Mouse (Mus musculus) midbrain, embryonic 11.5 days (tissue): ENCODE data around the gene Slc12a5. TPM values are rescaled to one million over a fixed set of nuclear protein-coding genes. Genes with fewer than 3 reads are reported as not detected.
A peak's percentile ranks its signal among the peaks of the same experiment; 100 is the strongest.

Experiments
- ATAC-seq: fragments of 200-750 bp; cut with Nextera tagmentation; 2 replicates; pipeline ENCODE4 v1.8.0; 2017; ENCODE audit warnings: moderate TSS enrichment, moderate library complexity; ENCODE audit not compliant: low FRiP score
- DNase-seq: peaks from one replicate; pipeline ENCODE4 v3.0.0; 2015; ENCODE audit warnings: low spot score; ENCODE audit errors: missing footprints
- H3K27ac ChIP-seq: fragments of 300-500 bp; sonication (generic); 2 replicates; pipeline ENCODE4 v1.5.1; 2014; ENCODE audit warnings: low read depth, low read length
- H3K27me3 ChIP-seq: fragments of 300-500 bp; sonication (generic); 2 replicates; pipeline ENCODE4 v1.6.1; 2014; ENCODE audit warnings: mild to moderate bottlenecking, low read length, moderate library complexity, mixed read lengths; ENCODE audit not compliant: control insufficient read depth, insufficient read depth
- H3K36me3 ChIP-seq: fragments of 300-500 bp; sonication (generic); 2 replicates; pipeline ENCODE4 v1.6.1; 2014; ENCODE audit warnings: mild to moderate bottlenecking, low read length, moderate library complexity, mixed read lengths; ENCODE audit not compliant: control insufficient read depth, insufficient read depth
- H3K4me1 ChIP-seq: fragments of 300-500 bp; sonication (generic); 2 replicates; pipeline ENCODE4 v1.6.1; 2014; ENCODE audit warnings: low read length; ENCODE audit not compliant: control insufficient read depth, insufficient read depth
- H3K4me2 ChIP-seq: fragments of 300-500 bp; sonication (generic); 2 replicates; pipeline ENCODE4 v1.6.1; 2014; ENCODE audit warnings: mild to moderate bottlenecking, moderate library complexity
- H3K4me3 ChIP-seq: fragments of 300-500 bp; sonication (generic); 2 replicates; pipeline ENCODE4 v1.5.1; 2014; ENCODE audit warnings: low read depth, low read length
- H3K9ac ChIP-seq: fragments of 300-500 bp; sonication (generic); 2 replicates; pipeline ENCODE4 v1.6.1; 2014; ENCODE audit warnings: low read length
- H3K9me3 ChIP-seq: fragments of 300-500 bp; sonication (generic); 2 replicates; pipeline ENCODE4 v1.6.1; 2016; ENCODE audit warnings: low read length; ENCODE audit not compliant: control insufficient read depth
- WGBS: fragments of 180-500 bp; shearing (Covaris S2); extraction: QIAGEN DNeasy Blood & Tissue Kit; methylation state at CpG from one replicate; pipeline ENCODE4 v1.1.7; 2014; 5-methylcytosine and 5-hydroxymethylcytosine counted together
- polyA plus RNA-seq: library from polyadenylated mRNA; unstranded; fragments of >200 nt; fragmentation: Nextera tagmentation; extraction: Ambion mirVana; gene quantifications from 2 replicates; pipeline ENCODE4 v1.2.1, GENCODE M21; 2014

Slc12a5 gene
- polyA plus RNA-seq, 1 experiment from 2014 or later, result 3.0 TPM

GRCm38 (mm10) chr2:164955725-164956124 lies 4.9 kb upstream of the Slc12a5 start:
- Histone ChIP-seq H3K4me3 (no peak overlapping the region), H3K9ac (no peak overlapping the region), H3K36me3 (no peaks in the 10 kb centered on the region), H3K9me3 (no peaks in the 10 kb centered on the region; the same call in 1 of the 2 replicates), H3K4me1 (peaks cover 2% of the 10 kb centered on the region; the same call in 1 of the 2 replicates), H3K27ac (no peak overlapping the region), H3K27me3 (peaks cover 19% of the 10 kb centered on the region), H3K4me2 (no peak overlapping the region)
- no peak for DNase-seq
- 71% methylated on average over 4 of the region's 4 CpGs for WGBS
- no peak for ATAC-seq

GRCm38 (mm10) chr2:164956195-164956594 lies 4.4 kb upstream of the Slc12a5 start:
- H3K27ac ChIP-seq, result no peak overlapping the region
- no peaks in the 10 kb centered on the region; the same call in 1 of the 2 replicates for H3K9me3 ChIP-seq
- H3K9ac ChIP-seq, result no peak overlapping the region
- peaks cover 14% of the 10 kb centered on the region for H3K27me3 ChIP-seq
- DNase-seq, result no peak
- ATAC-seq, result no peak
- 75% methylated on average over 5 of the region's 5 CpGs for WGBS
- H3K4me1 ChIP-seq, result peaks cover 6% of the 10 kb centered on the region
- H3K36me3 ChIP-seq, result no peaks in the 10 kb centered on the region
- H3K4me2 ChIP-seq, result no peak overlapping the region
- no peak overlapping the region for H3K4me3 ChIP-seq

DNA sequence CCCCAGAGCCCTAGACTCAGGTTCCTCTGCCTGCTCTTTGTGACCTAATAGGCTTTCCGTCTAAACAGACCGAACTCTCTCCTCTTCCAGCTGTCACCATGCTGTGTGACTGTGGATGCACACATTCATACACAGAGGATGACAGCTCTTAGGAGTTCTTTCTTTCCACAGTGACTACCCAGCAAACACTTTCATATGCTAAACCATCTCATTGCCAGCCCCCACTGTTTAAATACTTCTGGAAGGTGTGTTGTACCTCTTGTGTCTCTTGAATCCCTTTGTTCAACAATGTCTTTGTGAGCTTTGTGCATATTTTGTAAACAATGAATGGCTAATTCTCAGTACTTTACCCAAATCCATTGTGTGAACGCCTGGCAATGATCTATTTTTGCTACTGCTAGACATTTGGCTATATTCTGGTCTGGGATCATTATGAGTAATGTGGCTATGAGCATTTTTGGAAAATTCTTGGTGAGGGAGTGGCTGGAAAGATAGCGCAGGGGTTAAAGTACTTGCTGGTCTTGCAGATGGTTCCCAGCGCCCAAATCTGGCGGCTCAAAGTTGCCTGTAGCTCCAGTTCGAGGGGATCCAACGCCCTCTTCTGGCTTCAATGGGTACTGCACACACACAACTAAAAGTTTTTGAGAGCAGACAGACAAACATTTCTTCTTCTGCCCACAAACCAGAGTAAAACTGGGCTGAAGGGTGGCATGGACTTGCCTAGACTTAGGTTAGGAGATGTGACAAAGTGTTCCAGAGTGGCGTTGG lies 2.9 kb upstream of the Slc12a5 start:
- no peak overlapping the region for H3K9ac ChIP-seq
- H3K4me2 ChIP-seq, result no peak overlapping the region
- H3K4me3 ChIP-seq, result no peak overlapping the region
- WGBS, result 66% methylated on average over 9 of the region's 9 CpGs
- no peak for DNase-seq
- H3K36me3 ChIP-seq, result no peaks in the 10 kb centered on the region
- no peak overlapping the region for H3K27ac ChIP-seq
- H3K4me1 ChIP-seq, result peaks cover 10% of the 10 kb centered on the region
- H3K9me3 ChIP-seq, result no peaks in the 10 kb centered on the region; the same call in 1 of the 2 replicates
- H3K27me3 ChIP-seq, result peaks cover 4% of the 10 kb centered on the region; the same call in 1 of the 2 replicates
- ATAC-seq, result no peak

DNA sequence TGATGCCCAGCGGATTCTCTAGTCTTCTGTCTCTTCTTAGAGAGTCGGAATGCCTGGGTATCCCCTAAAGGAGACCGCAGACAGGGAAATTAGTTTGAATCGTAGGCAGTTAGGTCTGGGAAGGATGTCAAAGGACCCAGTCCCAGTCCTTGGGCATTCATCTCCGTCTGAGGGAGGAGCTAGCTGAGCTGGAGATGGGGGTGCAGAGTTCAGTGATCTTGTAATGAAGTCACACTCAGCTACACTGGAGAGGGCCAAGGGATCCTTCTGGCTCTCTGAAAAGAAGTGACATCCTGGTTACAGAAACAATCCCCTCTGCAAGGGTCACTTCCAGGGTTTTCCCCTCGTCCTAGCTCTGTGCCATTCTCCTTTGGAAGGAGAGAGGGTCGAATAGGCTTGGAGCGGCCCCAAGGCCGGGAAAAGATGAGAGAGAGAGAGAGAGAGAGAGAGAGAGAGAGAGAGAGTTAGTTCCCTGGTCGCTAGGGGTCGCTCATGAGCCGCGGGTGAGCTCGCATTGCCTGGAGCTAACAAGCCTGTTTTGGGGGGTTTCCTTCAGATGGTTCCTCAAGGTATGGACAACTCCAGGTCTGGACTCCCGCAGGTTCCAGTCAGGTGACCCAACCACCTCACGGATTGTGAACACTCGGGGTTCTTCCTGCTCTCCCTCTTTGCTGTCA lies 1.0 kb downstream of the Slc12a5 start:
- peak; percentile 95 for DNase-seq
- Histone ChIP-seq H3K27ac (no peak overlapping the region), H3K4me2 (peak overlapping the region; percentile 50), H3K36me3 (no peaks in the 10 kb centered on the region), H3K27me3 (peaks cover 10% of the 10 kb centered on the region), H3K9ac (peak overlapping the region; percentile 58; the same call in 1 of the 2 replicates), H3K9me3 (no peaks in the 10 kb centered on the region), H3K4me3 (peak overlapping the region; percentile 66), H3K4me1 (peaks cover 19% of the 10 kb centered on the region)
- peak; percentile 5; the same call in 1 of the 2 replicates for ATAC-seq
- WGBS, result 10% methylated on average over 17 of the region's 17 CpGs

GRCm38 (mm10) chr2:164962183-164962580 lies 1.6 kb downstream of the Slc12a5 start:
- Histone ChIP-seq H3K4me3 (no peak overlapping the region), H3K9ac (no peak overlapping the region), H3K27ac (no peak overlapping the region), H3K36me3 (no peaks in the 10 kb centered on the region), H3K27me3 (peaks cover 16% of the 10 kb centered on the region), H3K4me1 (peaks cover 20% of the 10 kb centered on the region), H3K9me3 (no peaks in the 10 kb centered on the region), H3K4me2 (no peak overlapping the region)
- ATAC-seq (no peak), DNase-seq (no peak)
- 54% methylated on average over 7 of the region's 7 CpGs for WGBS

DNA sequence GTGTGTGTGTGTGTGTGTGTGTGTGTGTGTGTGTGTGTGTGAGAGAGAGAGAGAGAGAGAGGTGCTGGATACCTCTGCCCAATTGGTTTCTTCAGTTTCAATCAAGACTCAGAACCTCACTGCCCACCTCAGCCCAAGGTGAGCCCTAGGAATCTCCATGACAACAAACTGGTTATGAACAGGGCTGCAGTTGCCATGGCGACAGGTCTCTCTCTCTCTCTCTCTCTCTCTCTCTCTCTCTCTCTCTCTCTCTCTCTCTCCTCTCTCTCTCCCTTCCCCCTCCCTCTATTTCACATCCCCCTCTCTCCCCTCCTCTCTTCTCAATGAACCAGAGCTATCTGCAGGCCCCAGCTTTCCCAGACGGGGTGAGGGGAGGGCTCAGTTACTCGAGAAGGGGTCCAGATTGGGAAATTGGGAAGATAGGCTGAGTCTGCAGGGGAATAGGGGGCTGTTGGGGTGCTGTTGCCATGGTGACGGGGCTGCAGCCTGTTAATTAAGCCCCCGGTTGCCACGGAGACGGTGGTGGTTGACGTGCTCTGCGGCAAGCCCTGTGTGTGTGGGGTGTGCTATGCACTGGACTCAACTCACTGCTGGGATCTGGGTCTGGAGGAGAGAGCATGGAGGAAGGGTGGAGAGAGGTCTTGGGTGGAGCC lies 3.8 kb downstream of the Slc12a5 start:
- H3K4me1 ChIP-seq, result peaks cover 30% of the 10 kb centered on the region
- no peak overlapping the region for H3K4me3 ChIP-seq
- H3K36me3 ChIP-seq, result no peaks in the 10 kb centered on the region
- peak; percentile 93 for DNase-seq
- 18% methylated on average over 9 of the region's 9 CpGs for WGBS
- no peaks in the 10 kb centered on the region for H3K9me3 ChIP-seq
- H3K27me3 ChIP-seq, result peaks cover 37% of the 10 kb centered on the region
- no peak overlapping the region for H3K9ac ChIP-seq
- peak; percentile 55 for ATAC-seq
- no peak overlapping the region; the same call in 1 of the 2 replicates for H3K27ac ChIP-seq
- H3K4me2 ChIP-seq, result peak overlapping the region; percentile 15; the same call in 1 of the 2 replicates

- no peak overlapping the region for H3K27ac ChIP-seq
- peaks cover 30% of the 10 kb centered on the region for H3K4me1 ChIP-seq
- H3K9me3 ChIP-seq, result no peaks in the 10 kb centered on the region
- 89% methylated on average over 1 of the region's 1 CpGs for WGBS
- peaks cover 43% of the 10 kb centered on the region for H3K27me3 ChIP-seq
- no peaks in the 10 kb centered on the region for H3K36me3 ChIP-seq
- peak overlapping the region; percentile 15; the same call in 1 of the 2 replicates for H3K4me2 ChIP-seq
- ATAC-seq (no peak), DNase-seq (no peak)
- H3K4me3 ChIP-seq, result no peak overlapping the region
- no peak overlapping the region for H3K9ac ChIP-seq
Observed at GRCm38 (mm10) chr2:164964981-164965380, 4.4 kb downstream of the Slc12a5 start.

- Histone ChIP-seq H3K27ac (no peak overlapping the region), H3K27me3 (peaks cover 56% of the 10 kb centered on the region), H3K4me1 (peaks cover 33% of the 10 kb centered on the region), H3K36me3 (no peaks in the 10 kb centered on the region), H3K4me2 (no peak overlapping the region), H3K9me3 (no peaks in the 10 kb centered on the region), H3K4me3 (no peak overlapping the region), H3K9ac (no peak overlapping the region)
- no peak for ATAC-seq
- WGBS, result 18% methylated on average over 8 of the region's 8 CpGs
- peak; percentile 92 for DNase-seq
Observed at GRCm38 (mm10) chr2:164966381-164966780, 5.8 kb downstream of the Slc12a5 start.
